Mouse (Mus musculus): Measurements from ENCODE around the gene Psmd9. TPM values are rescaled to one million over a fixed set of nuclear protein-coding genes. Genes with fewer than 3 reads are reported as not detected.

The Psmd9 gene
- polyA plus RNA-seq, 1 experiment from 2014 or later: 67.6 TPM

GRCm38 (mm10) chr5:123138953-123139721 lies 30.1 kb upstream of the Psmd9 start:
- ATAC-seq (ENCODE audit: insufficient read depth, low FRiP score, low read depth): no peak
- Histone ChIP-seq H3K9ac (peak overlapping the region; percentile 88), H3K4me3 (replicated peaks) (peak overlapping the region; percentile 60), H3K4me1 (peaks cover 39% of the 10 kb centered on the region), H3K9me3 (no peaks in the 10 kb centered on the region), H3K36me3 (no peaks in the 10 kb centered on the region), H3K27me3 (replicated peaks) (no peaks in the 10 kb centered on the region), H3K4me2 (peak overlapping the region; percentile 87), H3K27ac (peak overlapping the region; percentile 100)
- WGBS: 1% methylated on average over 39 of the region's 39 CpGs

- H3K27me3 ChIP-seq (replicated peaks): no peaks in the 10 kb centered on the region
- WGBS: under 1% methylated on average over 28 of the region's 28 CpGs
- peak overlapping the region; percentile 88 for H3K9ac ChIP-seq
- peaks cover 39% of the 10 kb centered on the region for H3K4me1 ChIP-seq
- ATAC-seq (ENCODE audit: insufficient read depth, low FRiP score, low read depth): no peak
- H3K9me3 ChIP-seq: no peaks in the 10 kb centered on the region
- peak overlapping the region; percentile 60 for H3K4me3 ChIP-seq (replicated peaks)
- H3K36me3 ChIP-seq: no peaks in the 10 kb centered on the region
- peak overlapping the region; percentile 100 for H3K27ac ChIP-seq
- H3K4me2 ChIP-seq: peak overlapping the region; percentile 87
These were observed 29.2 kb upstream of the Psmd9 start for GRCm38 (mm10) chr5:123139722-123140627.

- H3K36me3 ChIP-seq: no peaks in the 10 kb centered on the region
- peak overlapping the region; percentile 98 for H3K9ac ChIP-seq
- under 1% methylated on average over 31 of the region's 31 CpGs for WGBS
- H3K27ac ChIP-seq: peak overlapping the region; percentile 100
- peak overlapping the region; percentile 90 for H3K4me2 ChIP-seq
- peaks cover 39% of the 10 kb centered on the region for H3K4me1 ChIP-seq
- ATAC-seq (ENCODE audit: insufficient read depth, low FRiP score, low read depth): peak; percentile 16; the same call in 1 of the 2 replicates
- H3K9me3 ChIP-seq: no peaks in the 10 kb centered on the region
- peak overlapping the region; percentile 90 for H3K4me3 ChIP-seq (replicated peaks)
- H3K27me3 ChIP-seq (replicated peaks): no peaks in the 10 kb centered on the region
These were observed 28.3 kb upstream of the Psmd9 start for GRCm38 (mm10) chr5:123140694-123141554.

DNA sequence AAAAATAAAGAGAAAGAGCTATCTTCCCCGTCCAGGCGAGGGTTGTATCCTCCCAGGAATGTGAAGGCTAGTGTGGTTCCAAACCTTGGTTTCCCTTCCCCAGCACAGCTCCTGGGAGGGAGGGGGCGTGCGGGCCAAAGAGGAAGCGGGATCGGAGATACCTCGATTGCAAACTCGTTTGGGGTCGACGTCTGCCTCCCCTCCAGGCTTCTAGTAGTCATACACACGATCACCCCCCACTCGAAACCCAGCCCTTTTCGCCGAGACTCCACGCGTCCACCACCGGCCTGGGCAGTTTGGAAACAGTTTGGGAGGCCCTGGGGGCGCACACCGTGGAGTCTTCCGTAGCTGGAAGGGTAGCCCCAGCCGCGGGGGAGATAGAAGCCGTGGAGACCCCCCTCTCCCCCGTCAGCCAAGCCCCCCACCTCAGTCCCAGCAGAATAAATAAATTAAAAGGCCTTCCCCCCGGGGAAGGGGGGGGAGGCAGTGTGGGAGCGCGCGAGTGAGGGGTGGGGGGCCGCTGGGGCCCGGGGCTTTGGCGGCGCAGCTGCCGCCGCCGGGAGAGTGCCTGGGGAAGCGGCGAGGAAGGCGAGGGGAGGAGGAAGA lies 27.6 kb upstream of the Psmd9 start:
- H3K4me1 ChIP-seq: peaks cover 35% of the 10 kb centered on the region
- WGBS: under 1% methylated on average over 35 of the region's 38 CpGs
- H3K9ac ChIP-seq: peak overlapping the region; percentile 98
- no peaks in the 10 kb centered on the region for H3K9me3 ChIP-seq
- peak overlapping the region; percentile 100 for H3K27ac ChIP-seq
- H3K4me3 ChIP-seq (replicated peaks): peak overlapping the region; percentile 90
- no peaks in the 10 kb centered on the region for H3K27me3 ChIP-seq (replicated peaks)
- peak overlapping the region; percentile 90 for H3K4me2 ChIP-seq
- no peak for ATAC-seq (ENCODE audit: insufficient read depth, low FRiP score, low read depth)
- peaks cover 3% of the 10 kb centered on the region; the same call in 1 of the 2 replicates for H3K36me3 ChIP-seq

GRCm38 (mm10) chr5:123142161-123143157 lies 26.8 kb upstream of the Psmd9 start, which contains the start of gene Setd1b:
Gene Setd1b, plus strand, starts transcription at chr5:123142193.
- Histone ChIP-seq H3K4me1 (peaks cover 27% of the 10 kb centered on the region), H3K9me3 (no peaks in the 10 kb centered on the region), H3K4me2 (peak within 1 kb of the TSS; percentile 90), H3K9ac (peak within 1 kb of the TSS; percentile 98), H3K27me3 (replicated peaks) (no peaks in the 10 kb centered on the region), H3K4me3 (replicated peaks) (peak within 1 kb of the TSS; percentile 90), H3K36me3 (peaks cover 11% of the 10 kb centered on the region), H3K27ac (peak within 1 kb of the TSS; percentile 100)
- 0 out of 2 replicates have a peak, but pooled peaks have one; percentile 19 for ATAC-seq (ENCODE audit: insufficient read depth, low FRiP score, low read depth)
- WGBS: under 1% methylated on average over 84 of the region's 103 CpGs

DNA sequence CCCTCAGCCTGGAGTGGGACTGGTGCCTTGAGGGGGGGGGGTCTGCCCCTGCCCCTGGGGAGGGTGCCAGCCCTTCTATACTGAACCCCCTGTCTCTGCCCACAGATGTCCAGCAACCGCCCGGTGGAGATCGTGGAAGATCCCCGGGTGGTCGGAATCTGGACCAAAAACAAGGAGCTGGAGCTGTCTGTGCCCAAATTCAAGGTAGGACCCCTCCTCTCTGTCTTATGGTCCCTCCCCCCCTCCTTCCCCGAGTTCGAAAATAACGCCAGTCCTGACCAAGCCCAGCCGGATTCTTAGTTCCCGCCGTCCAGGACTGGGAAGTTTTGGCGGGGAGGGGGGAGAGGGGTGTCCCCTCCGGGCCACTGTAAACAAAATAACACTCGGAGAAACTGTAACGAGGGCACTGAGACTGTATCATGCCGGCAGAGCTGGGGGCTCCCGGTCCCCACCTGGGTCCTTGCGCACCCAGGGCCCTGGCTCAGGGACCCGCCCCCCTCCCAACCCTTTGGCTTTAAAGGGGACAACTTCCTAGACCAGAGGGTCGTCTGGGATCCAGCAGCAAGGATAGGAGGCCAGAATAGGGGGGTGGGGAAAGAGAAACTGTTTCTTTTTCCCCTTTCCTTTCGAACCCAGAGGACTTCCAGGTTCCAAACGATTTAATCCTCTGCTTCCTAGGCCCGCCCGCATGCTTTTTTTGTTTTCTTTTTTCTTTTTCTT lies 25.8 kb upstream of the Psmd9 start:
- peak overlapping the region; percentile 90 for H3K4me3 ChIP-seq (replicated peaks)
- no peak for ATAC-seq (ENCODE audit: insufficient read depth, low FRiP score, low read depth)
- 1% methylated on average over 21 of the region's 24 CpGs for WGBS
- H3K9ac ChIP-seq: peak overlapping the region; percentile 98
- no peaks in the 10 kb centered on the region for H3K9me3 ChIP-seq
- peak overlapping the region; percentile 90 for H3K4me2 ChIP-seq
- H3K27me3 ChIP-seq (replicated peaks): no peaks in the 10 kb centered on the region
- peaks cover 25% of the 10 kb centered on the region for H3K4me1 ChIP-seq
- H3K27ac ChIP-seq: peak overlapping the region; percentile 100
- H3K36me3 ChIP-seq: peaks cover 18% of the 10 kb centered on the region

GRCm38 (mm10) chr5:123143971-123144745 lies 25.1 kb upstream of the Psmd9 start:
- 6% methylated on average over 17 of the region's 17 CpGs for WGBS
- H3K9ac ChIP-seq: no peak overlapping the region; the same call in 1 of the 2 replicates
- no peaks in the 10 kb centered on the region for H3K27me3 ChIP-seq (replicated peaks)
- ATAC-seq (ENCODE audit: insufficient read depth, low FRiP score, low read depth): no peak
- H3K9me3 ChIP-seq: no peaks in the 10 kb centered on the region
- peak overlapping the region; percentile 90 for H3K4me2 ChIP-seq
- H3K4me1 ChIP-seq: peaks cover 33% of the 10 kb centered on the region
- H3K27ac ChIP-seq: peak overlapping the region; percentile 100; the same call in 1 of the 2 replicates
- peaks cover 24% of the 10 kb centered on the region for H3K36me3 ChIP-seq
- peak overlapping the region; percentile 90 for H3K4me3 ChIP-seq (replicated peaks)

DNA sequence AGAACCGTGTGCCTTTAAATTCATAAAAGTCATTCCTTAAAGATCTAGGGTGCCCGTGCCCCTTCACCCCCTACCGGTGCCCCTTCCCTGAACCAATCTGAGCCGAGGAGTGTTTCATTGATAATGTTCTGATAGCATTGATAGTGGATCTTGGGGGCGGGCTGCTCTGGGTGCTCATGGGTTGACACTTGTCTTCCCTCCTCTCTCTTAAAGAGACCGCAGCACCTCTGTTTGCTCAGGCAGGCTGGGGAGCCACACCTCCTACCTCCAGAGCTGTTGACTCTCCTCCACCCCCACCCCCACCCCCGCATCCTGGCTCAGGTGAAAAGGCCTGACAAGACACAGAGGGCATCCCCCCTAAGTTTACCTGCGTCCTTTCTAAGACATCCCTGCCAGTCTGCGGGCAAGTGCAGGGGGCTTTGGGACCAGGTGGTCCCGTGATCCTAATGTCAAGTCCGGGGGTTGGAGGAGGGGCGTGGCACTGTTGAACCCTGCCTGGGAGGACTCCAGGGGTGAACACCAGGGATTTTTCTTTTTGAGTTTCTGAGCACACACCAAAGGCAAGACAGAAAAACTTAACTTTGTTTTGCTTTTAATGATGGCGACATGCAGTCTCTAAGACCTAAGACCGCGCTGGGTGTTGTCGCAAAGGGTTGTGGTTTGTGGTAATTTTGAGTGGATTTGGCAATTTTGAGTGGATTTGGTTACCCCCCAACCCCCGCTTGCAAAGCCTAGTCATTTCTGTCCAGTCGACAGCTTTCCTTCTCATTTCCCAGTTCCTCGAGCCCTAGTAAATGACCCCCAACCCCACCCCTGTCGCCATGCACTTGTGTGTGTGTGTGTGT lies 24.2 kb upstream of the Psmd9 start:
- Histone ChIP-seq H3K36me3 (peaks cover 24% of the 10 kb centered on the region), H3K4me3 (replicated peaks) (peak overlapping the region; percentile 90), H3K9ac (no peak overlapping the region), H3K4me2 (peak overlapping the region; percentile 90), H3K27me3 (replicated peaks) (no peaks in the 10 kb centered on the region), H3K4me1 (peaks cover 40% of the 10 kb centered on the region), H3K27ac (no peak overlapping the region), H3K9me3 (no peaks in the 10 kb centered on the region)
- ATAC-seq (ENCODE audit: insufficient read depth, low FRiP score, low read depth): no peak
- 30% methylated on average over 20 of the region's 20 CpGs for WGBS
